ENCODE assay signal across 11 mouse cellular contexts in the genomic region with DNA sequence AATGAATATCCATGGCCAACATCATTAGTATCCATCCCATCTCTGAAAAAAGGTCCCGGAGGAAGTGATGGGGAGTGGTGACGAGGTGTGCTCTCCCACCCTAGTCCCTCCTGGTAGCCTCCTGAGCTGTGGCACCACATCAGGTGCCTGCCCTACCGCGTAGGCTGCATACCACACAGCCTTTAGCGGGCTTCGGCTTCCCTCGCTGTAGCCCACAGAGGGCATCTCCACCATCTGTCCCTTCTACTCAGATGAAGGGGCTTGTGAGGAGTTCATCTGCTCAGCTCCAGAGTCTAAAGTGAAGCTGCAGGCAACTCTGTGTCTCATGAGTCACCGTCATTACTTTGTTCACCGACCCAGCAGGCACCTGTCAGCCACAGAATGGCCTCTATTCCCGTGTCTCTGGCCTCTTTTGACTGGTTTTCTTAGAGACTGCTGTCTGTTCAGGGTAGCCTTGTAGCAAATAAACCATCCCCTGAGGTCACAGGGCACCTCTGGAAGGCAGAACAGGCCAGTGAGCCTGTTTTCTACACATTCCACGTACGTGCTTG.
DNase-seq lines count a peak whose midpoint lies in the region; ATAC-seq and TF ChIP-seq lines count a peak whose summit lies in the region.
"Had no signal": no experiment of that assay in that cellular context is flagged by ENCODE, and none has a peak within 500 bp of the region (broad histone marks: within the 10 kb centered on the region; RNA-seq: fewer than 3 reads in every experiment).

No protein-coding gene starts in this region.

- no peak for ATAC-seq in heart, embryonic 14.5 days (ENCODE audit: insufficient number of reproducible peaks, insufficient read depth, low FRiP score, low read depth)
- ATAC-seq in midbrain, embryonic 14.5 days (ENCODE audit: low FRiP score, low TSS enrichment): no peak
- no peak for ATAC-seq in stomach, embryonic 15.5 days (ENCODE audit: insufficient read depth, low FRiP score, low read depth)

- H3K4me3 ChIP-seq in cerebellum, adult 2 months (replicated peaks; ENCODE audit: insufficient read depth, low read depth, low read length): no peak overlapping the region
- H3K4me3 ChIP-seq in heart, embryonic 14.5 days (ENCODE audit: control insufficient read depth in 1 of 2, insufficient read depth in 1 of 2, low read depth in 1 of 2, low read length in 2 of 2): no peak overlapping the region
- H3K4me3 ChIP-seq in midbrain, embryonic 10.5 days: no peak overlapping the region
- no peak overlapping the region for H3K4me3 ChIP-seq in midbrain, embryonic 14.5 days (replicated peaks; ENCODE audit: low read depth, low read length)
- H3K4me3 ChIP-seq in stomach, embryonic 15.5 days (replicated peaks): no peak overlapping the region
- H3K4me3 ChIP-seq: erythroblast, embryonic 14.5 days; neural tube, embryonic 12.5 days had no signal

- H3K4me1 ChIP-seq in cerebellum, adult 2 months (ENCODE audit: control insufficient read depth, insufficient read depth, low read length): peaks cover 83% of the 10 kb centered on the region
- H3K4me1 ChIP-seq in heart, embryonic 14.5 days (ENCODE audit: control insufficient read depth in 2 of 2, insufficient read depth in 2 of 2, low read length in 2 of 2): peaks cover 73 to 89% of the 10 kb centered on the region in 2 experiments
- peaks cover 46% of the 10 kb centered on the region for H3K4me1 ChIP-seq in midbrain, embryonic 10.5 days
- no peaks in the 10 kb centered on the region for H3K4me1 ChIP-seq in midbrain, embryonic 14.5 days (ENCODE audit: control insufficient read depth, insufficient read depth, low read length)
- H3K4me1 ChIP-seq in stomach, embryonic 15.5 days: peaks cover 32% of the 10 kb centered on the region

- H3K4me2 ChIP-seq in heart, embryonic 14.5 days (ENCODE audit: low read length): peak overlapping the region; percentile 38
- no peak overlapping the region for H3K4me2 ChIP-seq in midbrain, embryonic 14.5 days (ENCODE audit: low read length)
- no peak overlapping the region for H3K4me2 ChIP-seq in stomach, embryonic 15.5 days
- H3K4me2 ChIP-seq: neural tube, embryonic 12.5 days had no signal

- H3K9me3 ChIP-seq in heart, embryonic 14.5 days (ENCODE audit: control insufficient read depth, low read length): no peaks in the 10 kb centered on the region
- H3K9me3 ChIP-seq in midbrain, embryonic 10.5 days (replicated peaks): no peaks in the 10 kb centered on the region
- H3K9me3 ChIP-seq in midbrain, embryonic 14.5 days (ENCODE audit: control insufficient read depth, low read length): no peaks in the 10 kb centered on the region
- no peaks in the 10 kb centered on the region for H3K9me3 ChIP-seq in stomach, embryonic 15.5 days
- H3K9me3 ChIP-seq: neural tube, embryonic 12.5 days had no signal

- DNase-seq in cerebellum, adult 2 months: peak in 1 of 2 experiments; percentile 64
- no peak for DNase-seq in cerebellum, adult 11 months
- no peak for DNase-seq in heart, postnatal 36 days
- no peak for DNase-seq in midbrain, embryonic 10.5 days (ENCODE audit: low spot score)
- no peak for DNase-seq in midbrain, embryonic 14.5 days
- no peak for DNase-seq in right cerebral cortex, postnatal 14 days

- 15% methylated on average over 12 of the region's 12 CpGs for WGBS in cerebellum, adult 2 months
- WGBS in heart, embryonic 14.5 days: 65% methylated on average over 12 of the region's 12 CpGs
- 85% methylated on average over 12 of the region's 12 CpGs for WGBS in midbrain, embryonic 10.5 days
- WGBS in midbrain, embryonic 14.5 days: 71% methylated on average over 12 of the region's 12 CpGs
- 76% methylated on average over 12 of the region's 12 CpGs for WGBS in stomach, embryonic 15.5 days

- H3K27me3 ChIP-seq in cerebellum, adult 2 months (ENCODE audit: control insufficient read depth, insufficient read depth, low read length): no peaks in the 10 kb centered on the region
- no peaks in the 10 kb centered on the region for H3K27me3 ChIP-seq in heart, embryonic 14.5 days (ENCODE audit: control insufficient read depth, insufficient read depth, low read length)
- no peaks in the 10 kb centered on the region for H3K27me3 ChIP-seq in midbrain, embryonic 10.5 days (ENCODE audit: low read depth, poor library complexity, severe bottlenecking)
- H3K27me3 ChIP-seq in midbrain, embryonic 14.5 days (ENCODE audit: control insufficient read depth, insufficient read depth, low read length): no peaks in the 10 kb centered on the region
- H3K27me3 ChIP-seq in stomach, embryonic 15.5 days (replicated peaks): no peaks in the 10 kb centered on the region
- H3K27me3 ChIP-seq: neural tube, embryonic 12.5 days had no signal

- peaks cover 18% of the 10 kb centered on the region; the same call in 1 of the 2 replicates for H3K36me3 ChIP-seq in heart, embryonic 14.5 days (ENCODE audit: control insufficient read depth, insufficient read depth, low read length)
- no peaks in the 10 kb centered on the region for H3K36me3 ChIP-seq in midbrain, embryonic 10.5 days
- no peaks in the 10 kb centered on the region for H3K36me3 ChIP-seq in midbrain, embryonic 14.5 days (ENCODE audit: control insufficient read depth, insufficient read depth, low read length)
- H3K36me3 ChIP-seq in stomach, embryonic 15.5 days: no peaks in the 10 kb centered on the region
- H3K36me3 ChIP-seq: neural tube, embryonic 12.5 days had no signal

- intact Hi-C loops in heart, postnatal 36 days (cut with DNase I): loop anchor here (5.0 kb wide), 1 partner anchor 43 kb away; no protein-coding TSS in a partner anchor

- no peak for TF ChIP-seq CTCF in cerebellum, adult 2 months (IDR thresholded peaks at IDR 0.05; ENCODE audit: borderline replicate concordance, insufficient read depth, low read depth, low read length)

- H3K9ac ChIP-seq in heart, embryonic 14.5 days (ENCODE audit: low read length): peak overlapping the region; percentile 56
- H3K9ac ChIP-seq in midbrain, embryonic 14.5 days (replicated peaks; ENCODE audit: low read length): no peak overlapping the region
- H3K9ac ChIP-seq in stomach, embryonic 15.5 days: no peak overlapping the region
- H3K9ac ChIP-seq: neural tube, embryonic 12.5 days had no signal

- no peak for TF ChIP-seq POLR2A in cerebellum, adult 2 months (IDR thresholded peaks at IDR 0.05; ENCODE audit: borderline replicate concordance, insufficient read depth, low read length)

- peak overlapping the region; percentile 84 for H3K27ac ChIP-seq in cerebellum, adult 2 months (ENCODE audit: insufficient read depth, low read length)
- H3K27ac ChIP-seq in heart, embryonic 14.5 days (replicated peaks in 1 of 2; ENCODE audit: control insufficient read depth in 1 of 2, insufficient read depth in 1 of 2, low read depth in 2 of 2, low read length in 2 of 2): peak overlapping the region; percentile 94 to 98
- peak overlapping the region; percentile 1; the same call in 1 of the 2 replicates for H3K27ac ChIP-seq in midbrain, embryonic 10.5 days (replicated peaks)
- no peak overlapping the region for H3K27ac ChIP-seq in midbrain, embryonic 14.5 days (replicated peaks; ENCODE audit: low read depth, low read length)
- peak overlapping the region; percentile 85 for H3K27ac ChIP-seq in stomach, embryonic 15.5 days
- H3K27ac ChIP-seq: macrophage; neural tube, embryonic 12.5 days had no signal
